Mouse (Mus musculus): Measurements from ENCODE around the gene Vsir. TPM values are rescaled to one million over a fixed set of nuclear protein-coding genes. Genes with fewer than 3 reads are reported as not detected.

Vsir gene
- total and polyA plus RNA-seq, 3 experiments, result 19.2 to 27.7 (median 20.2) TPM

DNA sequence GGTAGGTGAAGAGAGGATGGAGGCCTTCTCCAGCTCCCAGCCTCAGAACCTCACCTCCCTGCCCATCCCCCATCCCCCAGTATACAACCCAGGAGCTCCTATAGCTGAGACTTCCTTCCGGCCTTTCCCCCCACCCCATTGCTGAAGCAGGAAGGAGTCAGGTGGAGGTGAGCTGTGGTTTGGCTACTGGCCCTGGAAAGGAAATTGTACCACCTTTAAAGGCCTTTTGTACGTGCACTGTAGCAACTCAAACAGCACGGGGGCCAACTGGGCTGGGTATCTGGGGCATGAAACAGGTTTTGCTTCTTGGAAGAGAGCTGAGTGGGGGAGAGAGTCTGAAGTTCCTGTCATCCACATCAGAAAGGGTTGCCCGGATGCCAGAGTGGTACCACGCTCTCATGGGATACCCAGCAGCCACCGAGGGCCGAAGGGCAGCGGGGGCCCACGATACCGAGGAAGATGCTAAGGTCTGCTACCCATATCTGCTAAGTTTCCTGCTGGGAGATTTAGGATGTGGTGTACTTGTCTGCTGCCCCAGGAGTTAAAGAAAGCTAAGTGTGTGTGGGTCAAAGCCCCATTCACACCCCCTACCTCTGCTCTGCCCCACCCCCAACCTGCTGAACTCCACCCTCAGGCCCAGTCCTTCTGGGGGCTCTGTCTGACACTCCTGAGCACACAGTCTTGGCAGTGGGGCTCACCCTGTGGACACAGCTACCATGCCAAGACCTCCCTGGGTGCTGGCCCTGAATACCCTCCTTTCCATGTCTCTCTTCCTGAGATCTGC lies 34.7 kb downstream of the Vsir start:
- DNase-seq, result no peak

DNA sequence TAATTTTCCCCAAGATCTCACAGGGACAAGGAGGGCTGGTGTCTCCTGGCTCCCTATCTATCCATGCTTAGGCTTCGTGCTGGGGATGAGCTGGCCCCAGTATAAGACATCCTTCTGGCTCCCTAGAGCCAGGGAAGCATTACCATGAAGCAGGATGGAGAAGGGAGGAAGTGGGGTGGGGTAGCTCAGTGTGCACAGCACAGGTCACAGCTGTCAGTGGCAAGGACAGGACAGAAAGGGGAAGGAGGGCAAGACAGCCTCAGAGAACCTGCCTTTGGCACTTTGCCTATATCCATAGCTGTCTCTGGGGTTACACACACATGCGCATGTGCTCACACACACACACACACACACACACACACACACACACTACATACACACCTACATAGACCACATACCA lies 41.7 kb downstream of the Vsir start:
- no peak for DNase-seq

- peak; percentile 30 for DNase-seq
These were observed 42.8 kb downstream of the Vsir start for GRCm38 (mm10) chr10:60389447-60389865.

DNA sequence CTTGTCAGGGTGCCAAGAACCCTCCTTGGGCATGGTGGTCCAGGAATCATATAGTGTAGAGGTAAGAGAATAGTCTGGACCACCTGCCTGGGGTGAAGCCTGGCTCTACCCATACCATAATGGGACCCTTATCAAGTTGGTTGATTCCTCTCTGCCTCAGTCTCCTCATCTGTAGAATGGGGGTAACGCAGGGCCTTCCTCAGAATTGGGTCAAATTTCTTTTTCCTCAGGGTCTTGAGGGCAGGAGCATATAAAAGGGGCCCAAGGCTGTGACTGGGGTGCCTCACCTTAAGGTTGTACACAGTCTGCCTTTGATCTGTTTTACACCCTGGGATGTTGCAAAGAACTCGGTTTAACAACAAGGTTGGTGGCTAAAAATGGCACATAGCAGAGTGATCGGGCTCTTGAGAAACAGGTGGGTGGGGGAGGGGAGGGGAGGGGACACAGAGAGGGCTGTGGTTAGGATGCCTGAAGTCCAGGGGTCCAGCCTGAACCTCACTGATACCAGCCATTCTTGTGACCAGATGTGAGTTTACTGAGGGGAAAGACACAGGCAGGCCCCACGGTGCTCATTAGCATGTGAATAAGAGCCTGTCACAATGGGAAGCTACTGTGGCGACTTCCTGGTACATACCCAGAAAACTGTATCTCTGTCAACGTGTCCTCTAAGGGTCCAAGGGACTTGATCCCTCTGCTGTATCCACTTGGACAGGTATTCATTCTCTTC lies 43.7 kb downstream of the Vsir start:
- no peak for DNase-seq

DNA sequence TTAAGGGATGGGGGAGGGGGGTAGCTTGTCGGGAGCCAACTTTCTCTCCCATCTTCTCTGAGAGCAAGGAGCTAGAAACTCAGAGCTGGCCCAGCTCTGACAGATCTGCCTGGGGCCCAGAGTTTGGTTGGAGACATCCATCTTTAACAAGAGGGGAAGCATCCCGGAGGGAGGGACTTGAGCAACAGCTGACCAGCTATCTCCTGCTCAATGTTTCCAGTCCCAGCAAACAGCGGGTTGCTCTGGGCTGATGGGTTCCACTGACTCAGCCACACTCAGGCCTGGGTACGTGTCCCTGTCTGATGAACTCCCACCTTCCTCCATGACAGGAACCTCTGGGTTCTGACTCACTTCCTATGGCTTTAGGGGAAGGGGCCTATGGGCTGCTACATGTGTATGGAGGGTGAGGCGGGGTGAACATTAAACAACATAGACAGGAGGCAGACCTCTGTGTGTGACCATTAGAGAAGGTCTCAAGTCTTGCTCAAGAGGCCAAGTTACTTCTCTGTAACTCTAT lies 44.3 kb downstream of the Vsir start:
- DNase-seq, result no peak

DNA sequence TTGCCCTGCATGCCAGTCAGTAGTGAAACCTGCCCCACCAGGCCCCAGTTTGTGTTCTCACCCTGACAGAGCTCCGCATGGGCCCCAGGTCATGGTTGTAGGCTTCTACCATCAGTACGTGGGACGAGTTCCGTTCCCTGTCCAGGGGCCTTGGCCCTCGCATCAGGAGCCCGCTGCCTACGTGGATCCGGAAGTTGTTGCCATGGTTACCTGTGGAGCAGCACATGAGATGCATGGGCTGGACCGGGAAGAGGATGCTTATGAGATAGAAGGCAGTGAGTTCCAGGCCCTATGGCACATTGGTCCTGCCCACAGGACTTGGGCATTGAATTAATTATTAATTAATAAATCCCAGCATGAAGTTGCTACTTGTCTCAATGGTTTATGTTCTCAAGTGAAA lies 45.0 kb downstream of the Vsir start:
- no peak for DNase-seq

- no peak for DNase-seq
These were observed 48.3 kb downstream of the Vsir start for GRCm38 (mm10) chr10:60394936-60395335.

GRCm38 (mm10) chr10:60395605-60396004 lies 49.0 kb downstream of the Vsir start:
- peak; percentile 33 for DNase-seq

- no peak for DNase-seq
These were observed 51.6 kb downstream of the Vsir start for GRCm38 (mm10) chr10:60398051-60398814.

DNA sequence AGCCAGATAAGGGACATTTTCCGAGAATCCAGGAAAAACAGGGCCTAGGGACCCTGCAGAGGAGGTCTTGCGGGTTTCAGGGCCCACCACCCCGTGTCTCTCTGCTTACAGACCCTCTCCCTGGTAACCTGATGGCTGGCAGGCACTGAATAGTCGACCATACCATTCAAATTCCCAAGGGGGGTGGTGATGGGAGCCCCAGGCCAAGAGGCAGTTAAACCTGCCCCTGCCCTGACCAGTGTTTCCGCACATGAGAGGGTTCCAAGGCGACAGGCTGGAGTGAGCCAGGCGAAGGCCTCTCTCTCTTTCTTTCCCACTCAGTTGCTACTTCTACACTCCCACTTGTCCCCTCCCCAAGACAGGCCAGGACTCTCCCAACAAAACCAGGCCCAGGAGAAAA lies 52.8 kb downstream of the Vsir start, which contains the start of gene Gm17455:
Gm17455 (plus strand) TSS at position 278 of the 400 bp plus-strand sequence.
- DNase-seq, result no peak

DNA sequence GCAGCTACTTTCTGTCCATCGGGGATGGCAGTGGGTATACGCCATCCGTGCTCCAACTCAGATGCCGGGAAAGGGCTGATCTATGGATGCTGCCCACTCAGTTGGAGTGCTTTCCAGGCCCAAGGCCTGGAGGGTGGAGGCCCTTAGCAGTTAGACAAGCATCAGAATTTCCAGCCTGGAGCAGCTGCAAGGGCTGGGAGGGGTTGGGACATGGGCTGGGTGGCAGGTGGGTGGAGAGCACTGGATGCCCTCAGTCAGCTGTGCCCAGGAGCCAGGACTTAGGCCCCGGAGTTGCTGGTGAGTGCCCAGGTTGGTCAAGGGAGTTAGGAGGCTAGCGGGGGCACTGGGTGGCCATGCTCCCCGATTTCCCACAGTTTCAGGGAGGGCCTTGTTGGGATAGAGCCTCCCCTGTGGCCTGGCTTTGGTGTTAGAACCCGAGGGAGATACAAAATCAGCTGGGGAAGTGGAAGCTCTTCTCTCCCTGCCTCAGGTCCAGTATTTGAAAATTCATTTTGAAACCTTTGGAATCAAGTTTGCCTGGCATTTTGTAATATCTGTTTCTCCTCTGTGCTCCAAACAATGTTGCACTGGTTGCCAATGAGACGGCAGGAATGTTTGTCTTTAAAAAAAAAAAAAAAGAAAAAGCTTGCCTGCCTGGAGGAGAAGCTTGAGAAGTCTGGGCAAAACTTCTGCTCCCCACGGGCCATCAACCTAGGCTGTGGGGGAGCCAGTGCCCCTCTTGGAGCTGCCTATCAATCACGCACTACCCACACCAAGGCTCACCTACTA lies 54.0 kb downstream of the Vsir start:
- DNase-seq, result no peak

DNA sequence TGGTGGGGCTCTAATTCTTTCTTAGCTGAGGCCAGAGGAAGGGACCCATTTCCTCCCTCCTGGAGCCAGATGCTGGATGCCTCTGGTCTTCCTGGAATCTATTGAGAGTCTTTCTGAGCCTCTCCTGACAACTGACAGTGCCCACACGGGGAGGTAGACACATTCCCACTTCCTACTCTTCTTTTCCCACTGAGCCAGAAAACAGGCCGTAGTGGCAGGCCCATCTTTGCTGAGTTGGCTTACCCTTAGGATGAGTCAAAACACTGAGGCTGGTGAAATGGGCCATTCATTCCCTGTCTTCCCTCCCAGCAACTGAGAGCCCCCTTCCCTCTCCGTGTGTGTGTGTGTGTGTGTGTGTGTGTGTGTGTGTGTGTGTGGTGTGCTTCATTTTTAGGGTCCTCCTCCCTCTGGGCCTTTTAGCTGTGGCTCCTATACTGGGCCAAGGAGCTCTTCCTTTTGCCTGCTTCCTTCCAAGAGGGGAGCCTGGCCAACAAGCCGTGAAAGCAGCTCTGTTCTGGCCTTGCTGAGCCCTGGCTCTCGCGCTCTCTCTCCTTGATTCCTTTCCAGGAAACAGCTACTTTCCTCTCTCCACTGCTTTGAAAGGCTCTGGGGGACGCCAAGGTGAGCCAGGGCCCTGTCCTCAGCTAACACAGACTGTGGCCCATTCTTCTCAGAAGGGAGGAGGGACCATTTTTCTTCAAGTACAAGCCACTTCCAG lies 59.0 kb downstream of the Vsir start:
- peak; percentile 9 for DNase-seq

GRCm38 (mm10) chr10:60407831-60408230 lies 61.2 kb downstream of the Vsir start:
- peak; percentile 49 for DNase-seq

GRCm38 (mm10) chr10:60411794-60412193 lies 65.1 kb downstream of the Vsir start:
- no peak for DNase-seq

- DNase-seq, result no peak
These were observed 67.1 kb downstream of the Vsir start for GRCm38 (mm10) chr10:60413756-60414155.

DNA sequence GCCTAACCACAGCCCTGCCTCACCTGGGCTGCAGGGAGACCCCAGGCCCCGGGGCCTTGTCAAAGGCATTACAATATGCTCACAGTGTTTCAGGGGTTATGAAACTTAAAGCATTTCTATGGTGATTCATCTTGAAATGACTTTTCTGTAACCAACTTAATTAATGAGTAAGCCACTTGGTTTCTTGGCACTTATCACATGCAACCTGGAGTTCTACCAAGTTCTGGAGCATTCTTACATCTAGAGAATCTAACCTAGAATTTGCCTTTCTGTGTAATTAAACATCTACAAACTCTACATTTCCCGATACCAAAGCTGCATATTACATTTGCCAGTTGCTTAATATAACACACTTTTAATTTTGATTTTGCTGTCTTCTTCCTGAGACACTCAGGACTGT lies 70.4 kb downstream of the Vsir start:
- DNase-seq, result no peak

GRCm38 (mm10) chr10:60418137-60418536 lies 71.5 kb downstream of the Vsir start:
- peak; percentile 54 for DNase-seq

DNA sequence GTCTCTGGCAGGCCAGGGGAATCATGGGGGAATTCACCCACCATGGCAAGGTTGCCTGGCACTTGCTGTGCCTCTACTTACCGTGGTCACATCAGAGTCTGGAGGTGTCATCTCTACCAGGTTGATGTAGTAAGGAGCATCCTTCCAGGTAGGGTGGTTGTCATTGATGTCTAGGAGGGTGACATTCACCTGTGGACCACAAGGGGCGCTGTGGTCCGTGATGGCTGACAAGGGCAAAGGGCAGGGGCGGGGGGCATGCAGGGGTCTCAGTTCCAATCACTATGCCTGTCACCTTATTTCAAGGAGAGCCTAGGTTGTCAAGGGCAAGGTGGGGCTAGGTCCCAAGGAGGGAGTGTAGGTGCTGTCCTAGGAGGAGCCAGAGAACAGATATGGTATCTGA lies 73.0 kb downstream of the Vsir start:
- DNase-seq, result no peak
